Mouse (Mus musculus) midbrain, embryonic 14.5 days (tissue): Measurements from ENCODE around the gene Tk1. TPM values are rescaled to one million over a fixed set of nuclear protein-coding genes. Genes with fewer than 3 reads are reported as not detected.

Experiments
- ATAC-seq: fragments of 200-750 bp; cut with Nextera tagmentation; 2 replicates; pipeline ENCODE4 v1.8.0; 2017; ENCODE audit warnings: moderate number of reproducible peaks, moderate library complexity; ENCODE audit not compliant: low FRiP score, low TSS enrichment
- DNase-seq: peaks from one replicate; pipeline ENCODE4 v3.0.0-alpha.2; 2015
- H3K27ac ChIP-seq: fragments of 300-500 bp; sonication (generic); replicated peaks from 2 replicates; pipeline ENCODE4 v1.5.1; 2014; ENCODE audit warnings: mild to moderate bottlenecking, low read depth, low read length, moderate library complexity
- H3K27me3 ChIP-seq: fragments of 300-500 bp; sonication (generic); 2 replicates; pipeline ENCODE4 v1.6.1; 2014; ENCODE audit warnings: low read length, control low read depth, mixed read lengths; ENCODE audit not compliant: control insufficient read depth, insufficient read depth
- H3K36me3 ChIP-seq: fragments of 300-500 bp; sonication (generic); 2 replicates; pipeline ENCODE4 v1.6.1; 2014; ENCODE audit warnings: low read length, control low read depth; ENCODE audit not compliant: control insufficient read depth, insufficient read depth
- H3K4me1 ChIP-seq: fragments of 300-500 bp; sonication (generic); 2 replicates; pipeline ENCODE4 v1.6.1; 2014; ENCODE audit warnings: mild to moderate bottlenecking, antibody characterized with exemption, low read length, control low read depth; ENCODE audit not compliant: control insufficient read depth, insufficient read depth
- H3K4me2 ChIP-seq: fragments of 300-500 bp; sonication (generic); 2 replicates; pipeline ENCODE4 v1.6.1; 2014; ENCODE audit warnings: mild to moderate bottlenecking, low read length, moderate library complexity
- H3K4me3 ChIP-seq: fragments of 300-500 bp; sonication (generic); replicated peaks from 2 replicates; pipeline ENCODE4 v1.5.1; 2014; ENCODE audit warnings: low read depth, low read length
- H3K9ac ChIP-seq: fragments of 300-500 bp; sonication (generic); replicated peaks from 2 replicates; pipeline ENCODE4 v1.6.1; 2014; ENCODE audit warnings: mild to moderate bottlenecking, low read length, moderate library complexity
- H3K9me3 ChIP-seq: fragments of 300-500 bp; sonication (generic); 2 replicates; pipeline ENCODE4 v1.6.1; 2016; ENCODE audit warnings: low read length, control low read depth, mixed read lengths; ENCODE audit not compliant: control insufficient read depth
- WGBS: fragments of 180-500 bp; shearing (Covaris S2); extraction: QIAGEN DNeasy Blood & Tissue Kit; methylation state at CpG from one replicate; pipeline ENCODE4 v1.1.7; 2014; 5-methylcytosine and 5-hydroxymethylcytosine counted together
- polyA plus RNA-seq: library from polyadenylated mRNA; unstranded; fragments of >200 nt; fragmentation: Nextera tagmentation; extraction: Ambion mirVana; gene quantifications from 2 replicates; pipeline ENCODE4 v1.2.1, GENCODE M21; 2014

The Tk1 gene
- polyA plus RNA-seq, 1 experiment from 2014 or later, result 18.0 TPM

DNA sequence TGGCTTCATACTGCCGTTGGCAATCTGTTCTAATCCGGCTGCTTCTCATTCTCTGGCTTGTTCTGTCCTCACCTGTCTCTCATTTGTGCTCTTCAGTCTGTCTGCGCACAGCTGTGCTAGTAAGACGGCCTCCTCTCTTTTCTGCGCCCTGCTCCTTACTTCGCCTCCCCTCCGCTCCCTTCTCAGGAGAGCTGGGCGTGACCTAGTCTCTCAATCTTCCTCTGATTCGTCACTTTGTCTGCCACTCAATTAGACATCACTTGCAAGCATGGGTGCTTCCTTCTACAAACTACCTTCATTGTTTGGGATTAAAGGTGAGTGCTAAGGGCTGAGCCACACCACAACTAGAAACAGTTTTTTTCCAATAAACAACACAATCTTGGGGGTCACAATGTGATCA is 28.3 kb upstream of the Tk1 start:
- H3K27ac ChIP-seq, result no peak overlapping the region
- 96% methylated on average over 9 of the region's 9 CpGs for WGBS
- DNase-seq (no peak), ATAC-seq (no peak)
- no peaks in the 10 kb centered on the region for H3K9me3 ChIP-seq
- H3K4me2 ChIP-seq, result no peak overlapping the region
- no peak overlapping the region for H3K4me3 ChIP-seq
- H3K9ac ChIP-seq, result no peak overlapping the region
- 0 out of 2 replicates have a peak, but pooled peaks cover 3% of the 10 kb centered on the region for H3K36me3 ChIP-seq
- H3K27me3 ChIP-seq, result no peaks in the 10 kb centered on the region
- peaks cover 5% of the 10 kb centered on the region for H3K4me1 ChIP-seq

DNA sequence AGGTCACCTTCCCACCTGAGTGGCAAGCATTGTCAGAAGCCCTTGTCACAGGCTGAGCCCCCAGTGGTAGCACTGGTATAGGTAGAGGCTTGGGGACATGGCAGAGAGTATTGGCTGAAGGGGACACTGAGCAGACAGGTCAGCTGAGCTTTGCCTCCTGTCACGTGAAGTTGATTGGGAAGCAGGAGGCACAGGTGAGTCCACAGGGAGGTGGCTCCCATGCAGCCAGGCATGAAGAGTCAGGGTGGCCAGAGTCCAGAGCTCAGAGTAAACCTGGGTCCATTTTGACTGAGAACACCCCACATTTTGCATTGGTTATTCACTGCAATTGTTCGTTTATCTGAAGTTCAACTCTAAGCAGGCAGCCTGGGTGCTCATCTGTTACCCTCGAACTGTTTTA is 27.0 kb upstream of the Tk1 start:
- no peak overlapping the region for H3K4me2 ChIP-seq
- H3K9me3 ChIP-seq, result no peaks in the 10 kb centered on the region

DNA sequence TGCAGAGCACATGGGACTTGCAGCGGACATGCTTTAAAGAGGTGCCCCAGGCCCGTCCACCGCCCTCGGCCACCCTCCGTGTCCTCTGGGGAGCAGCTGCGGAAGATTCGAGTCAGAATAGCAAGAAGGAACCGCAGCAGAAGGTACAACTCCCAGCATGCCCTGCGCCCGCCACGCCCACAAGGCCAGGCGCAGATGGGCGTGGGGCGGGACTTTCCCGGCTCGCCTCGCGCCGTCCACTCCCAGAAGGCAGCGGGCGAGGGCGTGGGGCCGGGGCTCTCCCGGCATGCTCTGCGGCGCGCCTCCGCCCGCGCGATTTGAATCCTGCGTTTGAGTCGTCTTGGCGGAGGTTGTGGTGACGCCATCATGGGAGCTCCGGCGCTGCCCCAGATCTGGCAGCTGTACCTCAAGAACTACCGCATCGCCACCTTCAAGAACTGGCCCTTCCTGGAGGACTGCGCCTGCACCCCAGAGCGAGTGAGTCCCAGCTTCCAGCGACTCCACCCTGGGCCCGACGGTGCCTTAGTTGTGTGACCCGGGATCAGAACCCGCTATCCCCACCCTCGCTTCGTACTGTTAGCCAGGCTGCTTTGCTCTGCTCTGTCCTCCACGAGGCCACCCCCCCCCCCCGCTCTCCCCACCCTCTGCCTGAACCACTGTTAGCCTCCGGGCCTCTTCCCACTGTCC is 23.2 kb upstream of the Tk1 start, which contains the start of gene Birc5:
Gene Birc5, plus strand, starts transcription at position 267 of the 687 bp plus-strand sequence.
- under 1% methylated on average over 51 of the region's 51 CpGs for WGBS
- peak; percentile 95 for ATAC-seq
- peak within 1 kb of the TSS; percentile 62 for H3K4me3 ChIP-seq
- peak; percentile 99 for DNase-seq
- H3K27me3 ChIP-seq, result no peaks in the 10 kb centered on the region
- no peaks in the 10 kb centered on the region for H3K36me3 ChIP-seq
- H3K27ac ChIP-seq, result peak within 1 kb of the TSS; percentile 97
- peak within 1 kb of the TSS; percentile 89 for H3K4me2 ChIP-seq
- H3K9ac ChIP-seq, result peak within 1 kb of the TSS; percentile 82
- H3K4me1 ChIP-seq, result peaks cover 13% of the 10 kb centered on the region
- H3K9me3 ChIP-seq, result no peaks in the 10 kb centered on the region

More for the DNA sequence above, 27.0 kb upstream of the Tk1 start:
- Histone ChIP-seq H3K27me3 (no peaks in the 10 kb centered on the region), H3K4me3 (no peak overlapping the region), H3K27ac (no peak overlapping the region), H3K9ac (no peak overlapping the region), H3K4me1 (peaks cover 12% of the 10 kb centered on the region), H3K36me3 (0 out of 2 replicates have a peak, but pooled peaks cover 3% of the 10 kb centered on the region)
- 94% methylated on average over 3 of the region's 3 CpGs for WGBS
- DNase-seq, result no peak
- ATAC-seq, result no peak

DNA sequence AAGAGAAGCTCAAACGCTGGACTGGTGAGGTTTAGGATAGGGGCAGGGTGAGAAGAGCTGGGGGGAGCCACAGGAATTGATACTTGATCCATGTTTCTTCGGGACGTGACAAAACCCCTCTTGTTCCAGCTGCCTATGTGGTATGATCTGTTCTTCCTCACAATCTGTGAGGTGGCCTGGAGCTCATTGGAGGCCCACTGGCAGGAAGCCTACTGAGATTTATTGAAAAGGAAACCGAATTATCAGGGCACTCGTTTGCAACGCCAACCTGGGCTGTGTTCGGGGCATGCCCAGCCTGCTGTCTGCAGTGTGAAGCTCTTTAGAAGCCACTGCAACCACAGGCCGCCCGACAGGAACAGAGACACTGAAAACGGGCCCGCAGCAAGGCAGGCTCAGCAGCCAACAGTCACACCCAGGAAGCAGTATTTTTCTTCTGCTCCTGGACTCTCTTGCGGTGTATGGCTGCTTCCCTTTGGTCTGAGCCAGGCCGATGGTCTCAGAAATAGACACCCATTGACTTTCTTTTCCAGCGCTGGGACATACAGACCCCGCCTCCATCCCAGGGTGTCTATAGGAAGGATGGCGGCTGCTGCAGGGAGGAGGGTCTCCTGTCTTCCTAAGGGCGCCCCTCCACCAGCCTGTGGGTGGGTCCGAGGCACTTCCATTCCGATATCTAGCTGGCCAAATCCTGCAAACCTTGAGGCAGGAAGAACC is 22.5 kb upstream of the Tk1 start:
- Histone ChIP-seq H3K36me3 (no peaks in the 10 kb centered on the region), H3K9me3 (no peaks in the 10 kb centered on the region), H3K27ac (peak overlapping the region; percentile 97), H3K9ac (peak overlapping the region; percentile 82), H3K4me2 (peak overlapping the region; percentile 89), H3K4me1 (peaks cover 13% of the 10 kb centered on the region), H3K4me3 (peak overlapping the region; percentile 62), H3K27me3 (no peaks in the 10 kb centered on the region)
- ATAC-seq, result peak; percentile 85
- DNase-seq, result no peak
- WGBS, result 12% methylated on average over 19 of the region's 19 CpGs

- no peak overlapping the region for H3K4me3 ChIP-seq
- no peak for ATAC-seq
- peak overlapping the region; percentile 89 for H3K4me2 ChIP-seq
Measured at GRCm38 (mm10) chr11:117847593-117848215, 21.8 kb upstream of the Tk1 start.

GRCm38 (mm10) chr11:117846640-117847039 is 20.7 kb upstream of the Tk1 start:
- no peaks in the 10 kb centered on the region for H3K36me3 ChIP-seq
- H3K4me1 ChIP-seq, result peaks cover 13% of the 10 kb centered on the region
- WGBS, result 58% methylated on average over 5 of the region's 5 CpGs
- no peak overlapping the region for H3K9ac ChIP-seq
- no peak for ATAC-seq
- no peaks in the 10 kb centered on the region for H3K27me3 ChIP-seq
- no peak overlapping the region for H3K27ac ChIP-seq
- peak; percentile 48 for DNase-seq
- H3K9me3 ChIP-seq, result no peaks in the 10 kb centered on the region
- no peak overlapping the region for H3K4me3 ChIP-seq
- no peak overlapping the region for H3K4me2 ChIP-seq

More at GRCm38 (mm10) chr11:117847593-117848215, 21.8 kb upstream of the Tk1 start:
- Histone ChIP-seq H3K27me3 (no peaks in the 10 kb centered on the region), H3K9me3 (no peaks in the 10 kb centered on the region), H3K4me1 (peaks cover 13% of the 10 kb centered on the region), H3K36me3 (no peaks in the 10 kb centered on the region), H3K9ac (peak overlapping the region; percentile 82; the same call in 1 of the 2 replicates), H3K27ac (peak overlapping the region; percentile 97; the same call in 1 of the 2 replicates)
- no peak for DNase-seq
- 84% methylated on average over 7 of the region's 7 CpGs for WGBS

- Histone ChIP-seq H3K27ac (no peak overlapping the region), H3K9me3 (no peaks in the 10 kb centered on the region), H3K4me3 (no peak overlapping the region), H3K4me1 (peaks cover 13% of the 10 kb centered on the region), H3K36me3 (no peaks in the 10 kb centered on the region), H3K4me2 (no peak overlapping the region), H3K9ac (no peak overlapping the region), H3K27me3 (no peaks in the 10 kb centered on the region)
- DNase-seq (no peak), ATAC-seq (no peak)
- 83% methylated on average over 2 of the region's 2 CpGs for WGBS
Measured at GRCm38 (mm10) chr11:117845651-117846050, 19.8 kb upstream of the Tk1 start.

DNA sequence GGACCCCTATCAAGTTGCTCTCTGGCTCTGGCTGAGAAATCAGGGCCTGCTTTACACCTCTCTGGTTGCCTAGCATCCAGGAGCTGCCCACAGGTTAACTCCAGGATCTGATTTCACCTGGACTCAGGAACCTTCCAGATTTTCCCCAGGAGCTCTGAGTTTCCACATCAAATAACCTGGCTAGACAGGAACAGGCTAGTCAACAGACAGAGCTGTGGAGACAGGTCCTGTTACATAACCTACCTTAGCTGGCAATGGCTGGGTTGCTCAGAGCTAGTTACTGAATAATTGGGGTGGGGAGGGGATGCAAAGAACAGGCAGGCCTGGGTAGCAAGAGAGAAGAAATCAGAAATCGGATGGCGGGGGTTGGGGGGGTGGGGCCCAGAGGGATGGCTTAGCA is 19.1 kb upstream of the Tk1 start:
- no peak overlapping the region for H3K27ac ChIP-seq
- no peak overlapping the region for H3K4me3 ChIP-seq
- DNase-seq (no peak), ATAC-seq (no peak)
- 69% methylated on average over 2 of the region's 2 CpGs for WGBS
- no peaks in the 10 kb centered on the region for H3K9me3 ChIP-seq
- H3K27me3 ChIP-seq, result no peaks in the 10 kb centered on the region
- no peak overlapping the region for H3K4me2 ChIP-seq
- H3K4me1 ChIP-seq, result peaks cover 13% of the 10 kb centered on the region
- H3K36me3 ChIP-seq, result no peaks in the 10 kb centered on the region
- no peak overlapping the region for H3K9ac ChIP-seq
